Mouse (Mus musculus) brain, adult 2 months (tissue): ENCODE data around the gene Fbn1.
"Not testable (repeated sequence)": the region's sequence is repeated elsewhere in the genome, so short reads cannot be mapped to it uniquely, and the experiment has no call there.

ENCODE experiments used
- DNase-seq: peaks from one replicate; pipeline ENCODE4 v3.0.0; 2011; ENCODE audit warnings: low read depth, low spot score

Gene Fbn1

GRCm38 (mm10) chr2:125295526-125295925 lies 212.3 kb downstream of the Fbn1 start:
- DNase-seq, result no peak

- DNase-seq, result no peak
Measured at GRCm38 (mm10) chr2:125293969-125294491, 213.8 kb downstream of the Fbn1 start.

- no peak for DNase-seq
Measured at GRCm38 (mm10) chr2:125292616-125293015, 215.2 kb downstream of the Fbn1 start.

GRCm38 (mm10) chr2:125291101-125291500 lies 216.7 kb downstream of the Fbn1 start:
- no peak for DNase-seq

- peak; percentile 13 for DNase-seq
Measured at GRCm38 (mm10) chr2:125290197-125290965, 217.4 kb downstream of the Fbn1 start.

- no peak for DNase-seq
Measured at GRCm38 (mm10) chr2:125285777-125286176, 222.0 kb downstream of the Fbn1 start.

GRCm38 (mm10) chr2:125282334-125283206 lies 225.2 kb downstream of the Fbn1 start:
- no peak for DNase-seq

GRCm38 (mm10) chr2:125279995-125280394 lies 227.8 kb downstream of the Fbn1 start:
- not testable (repeated sequence) for DNase-seq

GRCm38 (mm10) chr2:125278474-125278873 lies 229.3 kb downstream of the Fbn1 start:
- no peak for DNase-seq

- DNase-seq, result no peak
Measured at GRCm38 (mm10) chr2:125276692-125277091, 231.1 kb downstream of the Fbn1 start.

GRCm38 (mm10) chr2:125275617-125276016 lies 232.2 kb downstream of the Fbn1 start:
- DNase-seq, result no peak

- DNase-seq, result no peak
Measured at GRCm38 (mm10) chr2:125268876-125269275, 238.9 kb downstream of the Fbn1 start.

- DNase-seq, result peak; percentile 39
Measured at GRCm38 (mm10) chr2:125263753-125264152, 244.0 kb downstream of the Fbn1 start.

GRCm38 (mm10) chr2:125263056-125263455 lies 244.7 kb downstream of the Fbn1 start:
- DNase-seq, result peak; percentile 53

GRCm38 (mm10) chr2:125260326-125260725 lies 247.5 kb downstream of the Fbn1 start:
- no peak for DNase-seq

- DNase-seq, result peak; percentile 57
Measured at GRCm38 (mm10) chr2:125259230-125260120, 248.3 kb downstream of the Fbn1 start.

GRCm38 (mm10) chr2:125255886-125256285 lies 251.9 kb downstream of the Fbn1 start:
- DNase-seq, result no peak

GRCm38 (mm10) chr2:125254630-125255029 lies 253.2 kb downstream of the Fbn1 start:
- DNase-seq, result no peak

- DNase-seq, result no peak
Measured at GRCm38 (mm10) chr2:125253699-125254098, 254.1 kb downstream of the Fbn1 start.

GRCm38 (mm10) chr2:125252275-125252674 lies 255.5 kb downstream of the Fbn1 start:
- DNase-seq, result peak; percentile 72

GRCm38 (mm10) chr2:125251781-125252180 lies 256.0 kb downstream of the Fbn1 start:
- DNase-seq, result no peak
